Mouse (Mus musculus): ENCODE measurements around the gene Mttp.

DNA sequence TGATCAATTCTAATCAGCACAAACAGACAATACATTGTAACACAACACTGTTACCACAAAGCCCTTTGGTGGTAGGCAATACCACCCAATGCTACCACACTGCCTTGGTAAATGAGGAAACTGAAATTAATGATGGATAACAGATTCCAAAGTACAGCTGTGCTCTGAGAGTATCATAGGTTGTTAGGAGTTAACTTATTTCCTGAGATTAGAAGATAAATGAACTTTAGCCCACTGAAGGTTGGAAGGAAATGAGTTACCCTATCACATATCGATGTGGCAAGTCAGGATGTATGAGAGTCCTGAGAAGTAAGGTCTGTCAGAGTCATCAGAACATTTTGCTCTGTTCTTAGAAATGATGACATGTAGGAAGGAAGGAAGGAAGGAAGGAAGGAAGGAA, 10.2 kb downstream of the Mttp start:
- TF ChIP-seq EP300 (IDR thresholded peaks at IDR 0.05; ENCODE audit: low read depth) (no peak), CTCF (IDR thresholded peaks at IDR 0.05; ENCODE audit: low read depth) (no peak)
